Mouse (Mus musculus) intestine, embryonic 15.5 days (tissue): Measurements from ENCODE around the gene Ugt1a10. TPM values are rescaled to one million over a fixed set of nuclear protein-coding genes. Genes with fewer than 3 reads are reported as not detected.
"Not testable (repeated sequence)": the region's sequence is repeated elsewhere in the genome, so short reads cannot be mapped to it uniquely, and the experiment has no call there.

Experiments used
- ATAC-seq: fragments of 200-750 bp; cut with Nextera tagmentation; 2 replicates; pipeline ENCODE4 v1.8.0; 2017; ENCODE audit warnings: moderate TSS enrichment, moderate library complexity
- H3K27ac ChIP-seq: fragments of 300-500 bp; sonication (generic); 2 replicates; pipeline ENCODE4 v1.5.1; 2015; ENCODE audit warnings: mild to moderate bottlenecking, inconsistent platforms
- H3K27me3 ChIP-seq: fragments of 300-500 bp; sonication (generic); replicated peaks from 2 replicates; pipeline ENCODE4 v1.6.1; 2015; ENCODE audit warnings: inconsistent platforms
- H3K36me3 ChIP-seq: fragments of 300-500 bp; sonication (generic); 2 replicates; pipeline ENCODE4 v1.6.1; 2015; ENCODE audit warnings: inconsistent platforms
- H3K4me1 ChIP-seq: fragments of 300-500 bp; sonication (generic); replicated peaks from 2 replicates; pipeline ENCODE4 v1.6.1; 2015; ENCODE audit warnings: inconsistent platforms
- H3K4me2 ChIP-seq: fragments of 300-500 bp; sonication (generic); replicated peaks from 2 replicates; pipeline ENCODE4 v1.6.1; 2015; ENCODE audit warnings: mild to moderate bottlenecking, inconsistent platforms
- H3K4me3 ChIP-seq: fragments of 300-500 bp; sonication (generic); replicated peaks from 2 replicates; pipeline ENCODE4 v1.5.1; 2015; ENCODE audit warnings: inconsistent platforms
- H3K9ac ChIP-seq: fragments of 300-500 bp; sonication (generic); 2 replicates; pipeline ENCODE4 v1.6.1; 2015; ENCODE audit warnings: inconsistent platforms
- H3K9me3 ChIP-seq: fragments of 300-500 bp; sonication (generic); 2 replicates; pipeline ENCODE4 v1.6.1; 2016; ENCODE audit warnings: inconsistent platforms
- WGBS: fragments of 180-500 bp; shearing (Covaris S2); methylation state at CpG from one replicate; pipeline ENCODE4 v1.1.7; 2015; 5-methylcytosine and 5-hydroxymethylcytosine counted together
- polyA plus RNA-seq: library from polyadenylated mRNA; unstranded; fragments of >200 nt; fragmentation: Nextera tagmentation; extraction: Ambion mirVana; gene quantifications from 2 replicates; pipeline ENCODE4 v1.2.1, GENCODE M21; 2015

Gene Ugt1a10
- polyA plus RNA-seq, 1 experiment from 2014 or later, result not detected

GRCm38 (mm10) chr1:88066472-88067102 lies 11.4 kb downstream of the Ugt1a10 start:
- not testable (repeated sequence) for H3K4me3 ChIP-seq, H3K4me1 ChIP-seq, ATAC-seq, H3K9ac ChIP-seq, H3K27ac ChIP-seq, H3K36me3 ChIP-seq, H3K9me3 ChIP-seq, H3K27me3 ChIP-seq, H3K4me2 ChIP-seq
- WGBS, result 85% methylated on average over 1 of the region's 2 CpGs

DNA sequence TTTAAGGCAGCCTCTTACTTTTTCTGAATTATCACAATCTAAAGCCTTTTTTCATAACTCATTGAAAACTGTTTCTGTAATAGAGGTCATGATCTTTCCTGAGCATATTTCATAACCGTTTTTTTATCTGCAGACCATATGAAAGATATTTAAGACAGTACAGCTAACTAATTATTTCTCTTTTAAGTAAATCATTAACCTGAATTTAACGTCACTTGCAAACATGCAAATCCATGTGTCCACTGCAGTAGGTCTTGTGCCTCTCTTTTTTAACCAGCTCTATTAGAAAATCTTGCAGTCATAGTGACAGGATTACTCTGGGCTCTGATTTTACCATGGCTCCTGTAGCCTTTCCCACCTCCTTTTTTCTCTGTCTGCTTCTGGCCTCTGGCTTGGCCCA lies 15.3 kb downstream of the Ugt1a10 start, which contains the start of gene Ugt1a9:
TSS of gene Ugt1a9 (plus strand) at position 306 of the 400 bp plus-strand sequence.
- H3K9ac ChIP-seq, result no peak within 1 kb of the TSS
- 49% methylated on average over 2 of the region's 2 CpGs for WGBS
- no peaks in the 10 kb centered on the region for H3K9me3 ChIP-seq
- H3K27me3 ChIP-seq, result no peaks in the 10 kb centered on the region
- no peaks in the 10 kb centered on the region for H3K4me1 ChIP-seq
- H3K27ac ChIP-seq, result no peak within 1 kb of the TSS
- ATAC-seq, result peak; percentile 69
- no peak within 1 kb of the TSS for H3K4me2 ChIP-seq
- H3K36me3 ChIP-seq, result no peaks in the 10 kb centered on the region
- H3K4me3 ChIP-seq, result no peak within 1 kb of the TSS

- no peak for ATAC-seq
- no peaks in the 10 kb centered on the region for H3K36me3 ChIP-seq
- H3K27ac ChIP-seq, result no peak overlapping the region
- H3K4me3 ChIP-seq, result no peak overlapping the region
- H3K9me3 ChIP-seq, result no peaks in the 10 kb centered on the region
- H3K9ac ChIP-seq, result no peak overlapping the region
- WGBS, result 73% methylated on average over 4 of the region's 4 CpGs
- H3K27me3 ChIP-seq, result no peaks in the 10 kb centered on the region
- H3K4me1 ChIP-seq, result no peaks in the 10 kb centered on the region
- no peak overlapping the region for H3K4me2 ChIP-seq
Observed at GRCm38 (mm10) chr1:88070902-88071301, 15.7 kb downstream of the Ugt1a10 start.

DNA sequence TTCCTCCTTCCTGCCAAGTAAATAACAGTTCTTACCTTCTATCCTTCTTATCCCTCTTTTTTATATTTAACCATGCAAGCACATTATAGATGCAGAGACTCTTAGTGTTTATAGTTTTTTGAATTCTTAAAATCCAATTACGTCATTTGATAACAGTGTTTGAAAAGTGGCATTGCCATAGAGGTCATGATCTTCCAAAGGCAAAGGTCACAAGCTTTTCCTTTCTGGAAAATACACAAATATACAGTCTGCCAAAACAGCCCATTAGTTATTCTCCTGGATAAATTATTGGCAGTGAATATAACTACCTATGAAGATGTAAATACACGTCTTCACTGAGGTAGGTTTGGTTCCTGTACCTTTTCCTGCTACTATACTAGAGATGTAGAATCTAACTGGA lies 19.3 kb downstream of the Ugt1a10 start:
- WGBS, result 76% methylated on average over 2 of the region's 2 CpGs
- no peaks in the 10 kb centered on the region for H3K36me3 ChIP-seq
- no peaks in the 10 kb centered on the region for H3K4me1 ChIP-seq
- H3K9me3 ChIP-seq, result no peaks in the 10 kb centered on the region
- no peak overlapping the region for H3K4me2 ChIP-seq
- H3K4me3 ChIP-seq, result no peak overlapping the region
- no peak overlapping the region for H3K9ac ChIP-seq
- H3K27ac ChIP-seq, result no peak overlapping the region
- ATAC-seq, result no peak
- no peaks in the 10 kb centered on the region for H3K27me3 ChIP-seq

GRCm38 (mm10) chr1:88077128-88077527 lies 21.9 kb downstream of the Ugt1a10 start:
- H3K4me2 ChIP-seq, result no peak overlapping the region
- no peaks in the 10 kb centered on the region for H3K27me3 ChIP-seq
- ATAC-seq, result no peak
- H3K9ac ChIP-seq, result no peak overlapping the region
- no peak overlapping the region for H3K4me3 ChIP-seq
- no peaks in the 10 kb centered on the region for H3K4me1 ChIP-seq
- H3K27ac ChIP-seq, result no peak overlapping the region
- 88% methylated on average over 1 of the region's 1 CpGs for WGBS
- no peaks in the 10 kb centered on the region for H3K9me3 ChIP-seq
- no peaks in the 10 kb centered on the region for H3K36me3 ChIP-seq

- Histone ChIP-seq H3K9ac (no peak overlapping the region), H3K4me2 (no peak overlapping the region), H3K27ac (no peak overlapping the region), H3K4me3 (no peak overlapping the region), H3K9me3 (no peaks in the 10 kb centered on the region), H3K27me3 (no peaks in the 10 kb centered on the region), H3K36me3 (no peaks in the 10 kb centered on the region), H3K4me1 (no peaks in the 10 kb centered on the region)
- no peak for ATAC-seq
- 89% methylated on average over 1 of the region's 1 CpGs for WGBS
Observed at GRCm38 (mm10) chr1:88081670-88082069, 26.5 kb downstream of the Ugt1a10 start.

DNA sequence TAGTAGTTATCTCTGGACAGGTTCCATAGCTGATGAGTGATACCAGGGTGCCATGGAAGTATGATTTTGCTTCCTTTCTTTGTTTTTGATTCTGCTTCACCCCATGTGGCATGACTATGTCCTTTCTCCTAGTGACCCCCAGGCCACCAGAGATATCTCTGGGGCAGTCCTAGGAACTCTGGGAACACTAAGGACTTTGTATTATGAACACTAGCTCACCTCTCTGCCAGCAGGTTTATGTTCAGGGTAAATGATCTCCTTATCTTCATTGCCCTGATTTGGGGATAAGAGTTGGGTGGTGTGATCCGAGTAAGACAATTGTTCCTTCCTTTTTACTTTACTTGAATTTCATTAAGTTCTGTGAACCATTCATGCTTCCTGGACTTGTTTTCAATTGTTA lies 30.9 kb downstream of the Ugt1a10 start:
- Histone ChIP-seq H3K4me3 (no peak overlapping the region), H3K9ac (no peak overlapping the region), H3K9me3 (no peaks in the 10 kb centered on the region), H3K27me3 (no peaks in the 10 kb centered on the region), H3K4me2 (no peak overlapping the region), H3K36me3 (no peaks in the 10 kb centered on the region), H3K27ac (no peak overlapping the region), H3K4me1 (no peaks in the 10 kb centered on the region)
- ATAC-seq, result peak; percentile 89
- 46% methylated on average over 1 of the region's 1 CpGs for WGBS

- Histone ChIP-seq H3K4me3 (no peak within 1 kb of the TSS), H3K27me3 (no peaks in the 10 kb centered on the region), H3K27ac (no peak within 1 kb of the TSS), H3K4me1 (0 out of 2 replicates have a peak, but pooled peaks cover 2% of the 10 kb centered on the region), H3K4me2 (no peak within 1 kb of the TSS), H3K36me3 (no peaks in the 10 kb centered on the region), H3K9ac (no peak within 1 kb of the TSS), H3K9me3 (no peaks in the 10 kb centered on the region)
- no peak for ATAC-seq
- WGBS, result 69% methylated on average over 3 of the region's 3 CpGs
Observed at GRCm38 (mm10) chr1:88087513-88087912, 32.3 kb downstream of the Ugt1a10 start, which contains the start of gene Ugt1a8. Gene Ugt1a8, plus strand, starts transcription at chr1:88087813.

GRCm38 (mm10) chr1:88092341-88092740 lies 37.2 kb downstream of the Ugt1a10 start:
- H3K27me3 ChIP-seq, result no peaks in the 10 kb centered on the region
- ATAC-seq, result no peak
- H3K4me1 ChIP-seq, result 0 out of 2 replicates have a peak, but pooled peaks cover 2% of the 10 kb centered on the region
- no peak overlapping the region for H3K9ac ChIP-seq
- H3K36me3 ChIP-seq, result no peaks in the 10 kb centered on the region
- no peaks in the 10 kb centered on the region for H3K9me3 ChIP-seq
- H3K4me2 ChIP-seq, result no peak overlapping the region
- H3K27ac ChIP-seq, result no peak overlapping the region
- no peak overlapping the region for H3K4me3 ChIP-seq

DNA sequence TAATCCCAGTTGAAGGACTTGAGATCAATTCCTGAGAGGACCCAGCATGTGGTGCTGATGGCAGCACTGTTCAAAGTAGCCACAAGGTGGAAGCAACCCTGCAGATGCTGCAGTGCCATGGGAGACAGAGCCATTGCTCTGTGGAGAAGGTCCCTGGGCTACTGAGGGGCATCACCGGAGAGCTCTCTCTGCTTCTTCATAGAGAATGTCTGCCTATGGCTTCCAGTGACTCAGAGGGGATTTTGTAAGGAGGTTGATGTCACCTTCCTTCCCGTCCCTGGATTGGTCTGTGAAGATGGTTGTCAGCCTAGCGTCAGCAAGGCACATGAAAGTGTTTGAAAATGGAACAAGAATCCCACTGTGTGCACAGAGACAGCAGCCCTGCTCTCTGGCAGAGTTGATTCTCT lies 39.1 kb downstream of the Ugt1a10 start:
- peak overlapping the region; percentile 49; the same call in 1 of the 2 replicates for H3K4me2 ChIP-seq
- ATAC-seq, result peak; percentile 65
- H3K27ac ChIP-seq, result peak overlapping the region; percentile 87
- H3K9ac ChIP-seq, H3K9me3 ChIP-seq, H3K4me1 ChIP-seq, H3K27me3 ChIP-seq, H3K36me3 ChIP-seq, H3K4me3 ChIP-seq: not testable (repeated sequence)
- WGBS, result 73% methylated on average over 3 of the region's 3 CpGs

DNA sequence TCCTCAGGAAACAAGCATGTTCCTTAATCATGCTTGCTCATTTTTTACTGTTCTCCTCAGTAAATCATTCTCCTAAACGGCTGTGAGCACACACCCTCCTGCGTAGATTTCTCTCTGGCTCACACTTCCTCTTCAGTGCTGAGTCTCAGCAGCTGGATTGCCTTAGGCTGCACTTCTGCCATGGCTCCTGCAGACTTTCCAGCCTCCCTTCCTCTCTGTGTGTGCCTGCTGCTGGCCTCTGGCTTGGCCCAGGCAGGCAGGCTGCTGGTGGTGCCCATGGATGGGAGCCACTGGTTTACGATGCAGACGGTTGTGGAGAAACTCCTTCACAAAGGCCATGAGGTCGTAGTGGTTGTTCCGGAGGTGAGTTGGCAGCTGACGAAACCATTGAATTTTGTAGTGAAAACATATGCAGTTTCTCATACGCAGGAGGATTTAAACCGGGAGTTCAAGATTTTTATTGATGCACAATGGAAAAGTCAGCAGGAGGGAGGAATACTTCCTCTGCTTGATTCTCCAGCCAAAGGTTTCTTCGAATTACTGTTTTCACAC lies 39.8 kb downstream of the Ugt1a10 start, which contains the start of gene Ugt1a7c:
TSS of gene Ugt1a7c (plus strand) at position 122 of the 552 bp plus-strand sequence.
- Histone ChIP-seq H3K36me3 (no peaks in the 10 kb centered on the region), H3K27ac (peak within 1 kb of the TSS; percentile 87), H3K4me2 (peak within 1 kb of the TSS; percentile 49), H3K4me3 (peak within 1 kb of the TSS; percentile 31), H3K27me3 (no peaks in the 10 kb centered on the region), H3K9me3 (no peaks in the 10 kb centered on the region), H3K9ac (peak within 1 kb of the TSS; percentile 43), H3K4me1 (0 out of 2 replicates have a peak, but pooled peaks cover 2% of the 10 kb centered on the region)
- WGBS, result 21% methylated on average over 10 of the region's 10 CpGs
- peak; percentile 83 for ATAC-seq

GRCm38 (mm10) chr1:88098546-88098945 lies 43.4 kb downstream of the Ugt1a10 start:
- not testable (repeated sequence) for H3K4me1 ChIP-seq, H3K9ac ChIP-seq, H3K27ac ChIP-seq, H3K36me3 ChIP-seq, H3K9me3 ChIP-seq, H3K4me3 ChIP-seq, H3K27me3 ChIP-seq, H3K4me2 ChIP-seq
- peak; percentile 62 for ATAC-seq
- 79% methylated on average over 3 of the region's 3 CpGs for WGBS

- 79% methylated on average over 2 of the region's 2 CpGs for WGBS
- H3K4me2 ChIP-seq, H3K4me1 ChIP-seq, ATAC-seq, H3K27ac ChIP-seq, H3K27me3 ChIP-seq, H3K36me3 ChIP-seq, H3K9me3 ChIP-seq, H3K9ac ChIP-seq, H3K4me3 ChIP-seq: not testable (repeated sequence)
Observed at GRCm38 (mm10) chr1:88099691-88100090, 44.5 kb downstream of the Ugt1a10 start.
